Mouse (Mus musculus): ENCODE data around the gene Bcl2l12. TPM values are rescaled to one million over a fixed set of nuclear protein-coding genes. Genes with fewer than 3 reads are reported as not detected.

Gene Bcl2l12
- polyA plus RNA-seq, 1 experiment from 2014 or later = 43.2 TPM

- 88% methylated on average over 5 of the region's 5 CpGs for WGBS (ENCODE audit: insufficient replicate concordance)
- Histone ChIP-seq H3K36me3 (ENCODE audit: control insufficient read depth, insufficient read depth, low read length) (peaks cover 7% of the 10 kb centered on the region), H3K27me3 (ENCODE audit: control insufficient read depth, insufficient read depth, low read length) (no peaks in the 10 kb centered on the region), H3K27ac (ENCODE audit: low read depth, low read length) (no peak overlapping the region), H3K4me1 (ENCODE audit: control insufficient read depth, insufficient read depth, low read length) (no peaks in the 10 kb centered on the region), H3K4me3 (ENCODE audit: low read depth, low read length) (no peak overlapping the region), H3K4me2 (no peak overlapping the region), H3K9ac (ENCODE audit: low read depth, low read length) (no peak overlapping the region), H3K9me3 (replicated peaks; ENCODE audit: control insufficient read depth, low read length) (no peaks in the 10 kb centered on the region)
- no peak for ATAC-seq (replicated peaks; ENCODE audit: insufficient number of reproducible peaks, low FRiP score, low TSS enrichment)
Observed at GRCm38 (mm10) chr7:44962831-44963230, 35.7 kb downstream of the Bcl2l12 start.

DNA sequence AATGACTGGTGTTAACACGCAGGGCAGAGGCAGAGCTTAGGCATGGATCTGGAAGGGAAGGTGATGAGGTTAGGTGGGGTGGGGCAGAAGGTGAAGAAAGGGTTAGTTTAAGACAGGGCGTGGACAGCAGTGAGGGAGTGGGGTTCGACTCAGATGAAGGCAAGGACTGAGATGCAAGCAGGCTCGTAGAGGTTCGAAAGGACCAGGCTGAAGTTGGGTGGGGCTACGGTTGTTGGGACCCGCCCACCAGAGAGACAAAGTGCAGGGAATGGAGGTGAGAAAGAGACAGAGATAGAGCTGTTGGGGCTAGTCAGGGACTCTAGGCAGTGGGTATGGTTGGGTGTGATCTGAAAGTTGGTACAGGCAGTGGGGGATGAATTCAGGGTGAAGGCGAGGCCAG, 36.2 kb downstream of the Bcl2l12 start:
- Histone ChIP-seq H3K4me1 (ENCODE audit: control insufficient read depth, insufficient read depth, low read length) (no peaks in the 10 kb centered on the region), H3K4me3 (ENCODE audit: low read depth, low read length) (no peak overlapping the region), H3K36me3 (ENCODE audit: control insufficient read depth, insufficient read depth, low read length) (peaks cover 7% of the 10 kb centered on the region), H3K27me3 (ENCODE audit: control insufficient read depth, insufficient read depth, low read length) (no peaks in the 10 kb centered on the region), H3K9ac (ENCODE audit: low read depth, low read length) (no peak overlapping the region), H3K4me2 (no peak overlapping the region), H3K27ac (ENCODE audit: low read depth, low read length) (no peak overlapping the region), H3K9me3 (replicated peaks; ENCODE audit: control insufficient read depth, low read length) (no peaks in the 10 kb centered on the region)
- WGBS (ENCODE audit: insufficient replicate concordance) = 73% methylated on average over 8 of the region's 8 CpGs
- no peak for ATAC-seq (replicated peaks; ENCODE audit: insufficient number of reproducible peaks, low FRiP score, low TSS enrichment)

GRCm38 (mm10) chr7:44960512-44960910, 38.0 kb downstream of the Bcl2l12 start:
- no peak overlapping the region for H3K4me3 ChIP-seq (ENCODE audit: low read depth, low read length)
- H3K36me3 ChIP-seq (ENCODE audit: control insufficient read depth, insufficient read depth, low read length) = peaks cover 7% of the 10 kb centered on the region; the same call in 1 of the 2 replicates
- no peak for ATAC-seq (replicated peaks; ENCODE audit: insufficient number of reproducible peaks, low FRiP score, low TSS enrichment)
- no peaks in the 10 kb centered on the region for H3K27me3 ChIP-seq (ENCODE audit: control insufficient read depth, insufficient read depth, low read length)
- no peak overlapping the region for H3K9ac ChIP-seq (ENCODE audit: low read depth, low read length)
- H3K9me3 ChIP-seq (replicated peaks; ENCODE audit: control insufficient read depth, low read length) = no peaks in the 10 kb centered on the region
- no peak overlapping the region for H3K27ac ChIP-seq (ENCODE audit: low read depth, low read length)
- 84% methylated on average over 13 of the region's 13 CpGs for WGBS (ENCODE audit: insufficient replicate concordance)
- no peak overlapping the region for H3K4me2 ChIP-seq
- no peaks in the 10 kb centered on the region for H3K4me1 ChIP-seq (ENCODE audit: control insufficient read depth, insufficient read depth, low read length)

DNA sequence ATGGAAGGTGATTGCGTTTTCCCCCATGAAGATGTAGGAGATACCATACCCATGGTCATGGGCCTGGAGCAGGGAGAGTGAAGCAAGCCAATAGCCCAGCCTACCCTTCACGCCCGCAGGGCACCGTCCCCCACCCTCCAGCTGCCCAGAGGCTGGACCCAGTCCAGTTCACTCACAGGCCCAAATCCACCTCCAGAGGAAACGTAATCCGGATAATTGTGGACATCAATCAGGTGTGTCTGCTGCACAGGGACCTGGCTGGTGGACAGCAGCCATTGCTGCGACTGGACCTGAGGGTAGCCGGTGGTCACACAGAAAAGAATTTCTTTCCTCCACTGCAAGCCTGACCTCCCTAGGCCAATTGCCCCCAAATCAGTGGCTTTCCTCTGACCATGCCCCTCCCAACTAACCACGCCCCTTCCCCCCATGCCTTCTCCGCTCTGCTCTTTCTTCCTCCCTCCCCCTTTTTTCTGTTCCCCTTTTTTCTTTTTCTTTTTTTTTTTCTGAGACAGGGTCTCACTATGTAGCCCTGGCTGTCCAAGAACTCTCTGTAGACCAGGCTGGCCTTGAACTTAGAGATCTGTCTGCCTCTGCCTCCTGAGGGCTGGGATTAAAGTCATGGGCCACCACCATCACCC, 38.5 kb downstream of the Bcl2l12 start:
- H3K4me3 ChIP-seq (ENCODE audit: low read depth, low read length) = no peak overlapping the region

DNA sequence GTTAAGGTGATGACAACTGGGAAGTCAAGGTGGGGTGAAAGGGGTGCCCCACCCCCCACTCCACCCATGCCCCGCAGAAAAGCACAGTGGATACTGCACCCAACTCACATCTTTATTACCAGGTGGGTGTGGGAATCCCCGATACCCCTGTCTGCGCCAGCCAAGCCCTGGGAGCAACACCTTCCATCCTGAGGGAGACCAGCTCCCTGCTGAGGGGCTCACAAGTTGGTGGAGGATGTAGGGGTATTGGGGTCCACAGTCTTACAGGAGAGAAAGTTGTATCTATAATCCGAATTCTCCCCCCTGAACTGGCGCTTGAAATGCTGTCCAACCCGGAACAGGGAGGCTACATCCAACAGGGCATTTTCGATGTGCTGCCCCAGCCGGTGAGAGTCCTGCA, 39.2 kb downstream of the Bcl2l12 start:
- no peak overlapping the region for H3K9ac ChIP-seq (ENCODE audit: low read depth, low read length)
- 69% methylated on average over 7 of the region's 8 CpGs for WGBS (ENCODE audit: insufficient replicate concordance)
- no peak overlapping the region for H3K4me2 ChIP-seq
- H3K4me3 ChIP-seq (ENCODE audit: low read depth, low read length) = no peak overlapping the region
- no peak for ATAC-seq (replicated peaks; ENCODE audit: insufficient number of reproducible peaks, low FRiP score, low TSS enrichment)
- H3K4me1 ChIP-seq (ENCODE audit: control insufficient read depth, insufficient read depth, low read length) = no peaks in the 10 kb centered on the region
- peaks cover 7% of the 10 kb centered on the region; the same call in 1 of the 2 replicates for H3K36me3 ChIP-seq (ENCODE audit: control insufficient read depth, insufficient read depth, low read length)
- no peak overlapping the region for H3K27ac ChIP-seq (ENCODE audit: low read depth, low read length)
- no peaks in the 10 kb centered on the region for H3K27me3 ChIP-seq (ENCODE audit: control insufficient read depth, insufficient read depth, low read length)
- H3K9me3 ChIP-seq (replicated peaks; ENCODE audit: control insufficient read depth, low read length) = no peaks in the 10 kb centered on the region

More for the DNA sequence above, 38.5 kb downstream of the Bcl2l12 start:
- Histone ChIP-seq H3K27ac (ENCODE audit: low read depth, low read length) (no peak overlapping the region), H3K36me3 (ENCODE audit: control insufficient read depth, insufficient read depth, low read length) (peaks cover 7% of the 10 kb centered on the region; the same call in 1 of the 2 replicates), H3K9ac (ENCODE audit: low read depth, low read length) (no peak overlapping the region), H3K27me3 (ENCODE audit: control insufficient read depth, insufficient read depth, low read length) (no peaks in the 10 kb centered on the region), H3K4me2 (no peak overlapping the region), H3K9me3 (replicated peaks; ENCODE audit: control insufficient read depth, low read length) (no peaks in the 10 kb centered on the region), H3K4me1 (ENCODE audit: control insufficient read depth, insufficient read depth, low read length) (no peaks in the 10 kb centered on the region)
- ATAC-seq (replicated peaks; ENCODE audit: insufficient number of reproducible peaks, low FRiP score, low TSS enrichment) = no peak
- 87% methylated on average over 10 of the region's 10 CpGs for WGBS (ENCODE audit: insufficient replicate concordance)

DNA sequence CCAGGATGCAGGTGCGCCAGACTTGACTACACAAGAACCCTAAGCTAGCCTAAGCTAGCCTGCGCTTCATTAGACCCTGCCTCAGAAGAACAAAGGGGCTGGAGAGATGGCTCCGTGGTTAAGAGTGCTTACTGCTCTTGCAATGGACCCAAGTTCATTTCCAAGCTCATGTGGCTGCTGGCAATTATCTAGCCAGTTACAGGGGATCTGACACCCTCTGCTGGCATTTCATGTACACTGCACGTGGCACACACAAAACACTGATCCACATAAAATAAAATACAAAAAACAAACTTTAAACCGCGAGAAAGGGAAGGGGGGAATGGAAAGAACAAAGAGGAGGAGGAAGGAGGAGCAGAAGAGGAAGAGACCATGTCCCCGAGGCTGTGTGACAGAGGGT, 40.3 kb downstream of the Bcl2l12 start:
- Histone ChIP-seq H3K36me3 (ENCODE audit: control insufficient read depth, insufficient read depth, low read length) (peaks cover 7% of the 10 kb centered on the region; the same call in 1 of the 2 replicates), H3K9ac (ENCODE audit: low read depth, low read length) (no peak overlapping the region), H3K4me3 (ENCODE audit: low read depth, low read length) (no peak overlapping the region), H3K4me2 (no peak overlapping the region), H3K27me3 (ENCODE audit: control insufficient read depth, insufficient read depth, low read length) (no peaks in the 10 kb centered on the region), H3K4me1 (ENCODE audit: control insufficient read depth, insufficient read depth, low read length) (no peaks in the 10 kb centered on the region), H3K27ac (ENCODE audit: low read depth, low read length) (no peak overlapping the region), H3K9me3 (replicated peaks; ENCODE audit: control insufficient read depth, low read length) (no peaks in the 10 kb centered on the region)
- ATAC-seq (replicated peaks; ENCODE audit: insufficient number of reproducible peaks, low FRiP score, low TSS enrichment) = no peak
- 47% methylated on average over 7 of the region's 7 CpGs for WGBS (ENCODE audit: insufficient replicate concordance)

DNA sequence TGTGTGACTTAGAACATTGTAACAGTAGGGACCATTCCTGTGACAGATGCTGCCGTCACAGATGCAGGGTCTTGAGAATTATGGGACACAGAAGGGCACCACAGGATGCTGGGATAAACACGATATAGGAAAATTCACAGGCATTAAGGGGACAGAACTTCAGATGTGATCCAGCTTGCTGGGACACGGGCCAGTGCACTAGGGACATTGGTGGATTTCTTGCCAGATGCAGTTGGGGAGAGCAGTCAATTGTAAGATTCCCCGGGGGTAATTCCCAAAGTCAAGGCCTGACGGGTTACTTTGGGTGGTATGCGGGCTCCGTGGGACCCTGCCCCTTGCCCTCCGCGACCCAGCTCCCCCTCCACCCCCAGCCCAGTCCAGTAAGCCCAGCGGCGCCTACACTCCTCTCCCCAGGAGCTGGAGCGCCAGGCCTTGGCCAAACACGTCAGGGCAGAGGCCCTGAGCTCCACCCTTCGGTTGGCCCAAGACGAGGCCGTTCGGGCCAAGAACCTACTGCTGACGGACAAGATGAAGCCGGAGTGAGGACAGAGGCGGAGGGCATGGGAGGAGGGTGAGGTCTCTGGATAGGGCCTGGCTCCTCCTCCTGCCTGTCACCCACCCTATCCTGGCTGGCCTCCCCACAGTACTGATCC, 41.2 kb downstream of the Bcl2l12 start:
- 0 out of 2 replicates have a peak, but pooled peaks cover under 1% of the 10 kb centered on the region for H3K4me1 ChIP-seq (ENCODE audit: control insufficient read depth, insufficient read depth, low read length)
- no peak overlapping the region for H3K9ac ChIP-seq (ENCODE audit: low read depth, low read length)
- peaks cover 7% of the 10 kb centered on the region; the same call in 1 of the 2 replicates for H3K36me3 ChIP-seq (ENCODE audit: control insufficient read depth, insufficient read depth, low read length)
- H3K4me2 ChIP-seq = no peak overlapping the region
- no peak overlapping the region for H3K27ac ChIP-seq (ENCODE audit: low read depth, low read length)
- no peaks in the 10 kb centered on the region for H3K9me3 ChIP-seq (replicated peaks; ENCODE audit: control insufficient read depth, low read length)
- no peak overlapping the region for H3K4me3 ChIP-seq (ENCODE audit: low read depth, low read length)
- WGBS (ENCODE audit: insufficient replicate concordance) = 67% methylated on average over 20 of the region's 20 CpGs
- no peak for ATAC-seq (replicated peaks; ENCODE audit: insufficient number of reproducible peaks, low FRiP score, low TSS enrichment)
- H3K27me3 ChIP-seq (ENCODE audit: control insufficient read depth, insufficient read depth, low read length) = no peaks in the 10 kb centered on the region

DNA sequence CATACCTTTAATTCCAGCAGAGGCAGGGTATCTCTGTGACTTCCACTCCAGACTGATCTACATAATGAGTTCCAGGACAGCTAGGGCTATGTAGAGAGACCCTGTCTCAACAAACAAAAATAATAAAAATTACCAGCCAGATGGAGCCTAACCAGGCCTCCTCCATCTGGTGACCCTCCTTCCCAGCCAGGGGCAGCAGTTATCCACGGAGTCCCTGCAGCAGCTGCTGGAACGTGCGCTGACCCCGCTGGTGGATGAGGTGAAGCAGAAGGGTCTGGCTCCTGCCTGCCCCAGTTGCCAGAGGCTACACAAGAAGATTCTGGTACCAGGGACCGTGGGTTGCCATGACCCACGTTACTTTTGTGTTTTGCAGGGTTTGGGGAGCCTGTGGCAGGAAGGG, 42.2 kb downstream of the Bcl2l12 start:
- H3K27ac ChIP-seq (ENCODE audit: low read depth, low read length) = no peak overlapping the region
- peaks cover 1% of the 10 kb centered on the region; the same call in 1 of the 2 replicates for H3K36me3 ChIP-seq (ENCODE audit: control insufficient read depth, insufficient read depth, low read length)
- no peak for ATAC-seq (replicated peaks; ENCODE audit: insufficient number of reproducible peaks, low FRiP score, low TSS enrichment)
- H3K9me3 ChIP-seq (replicated peaks; ENCODE audit: control insufficient read depth, low read length) = no peaks in the 10 kb centered on the region
- WGBS (ENCODE audit: insufficient replicate concordance) = 53% methylated on average over 6 of the region's 6 CpGs
- peaks cover 6% of the 10 kb centered on the region for H3K27me3 ChIP-seq (ENCODE audit: control insufficient read depth, insufficient read depth, low read length)
- H3K9ac ChIP-seq (ENCODE audit: low read depth, low read length) = no peak overlapping the region
- H3K4me1 ChIP-seq (ENCODE audit: control insufficient read depth, insufficient read depth, low read length) = peaks cover 8% of the 10 kb centered on the region
- no peak overlapping the region for H3K4me2 ChIP-seq
- no peak overlapping the region for H3K4me3 ChIP-seq (ENCODE audit: low read depth, low read length)

DNA sequence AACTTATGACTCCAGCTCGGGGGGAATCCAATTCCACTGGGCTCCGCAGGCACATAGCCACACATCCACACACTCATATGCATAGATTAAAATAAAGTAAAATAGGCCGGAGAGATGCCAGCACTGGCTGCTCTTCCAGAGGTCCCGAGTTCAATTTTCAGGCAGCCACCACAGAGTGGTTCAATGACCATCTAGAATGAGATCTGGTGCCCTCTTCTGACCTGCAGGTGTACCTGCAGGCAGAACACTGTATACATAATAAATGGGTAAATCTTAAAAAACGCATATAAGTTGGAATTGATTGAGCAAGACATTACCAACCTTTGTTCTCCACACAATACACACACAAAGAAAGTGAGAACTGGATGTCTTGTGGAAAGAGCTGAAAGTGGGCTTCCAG, 42.9 kb downstream of the Bcl2l12 start:
- no peaks in the 10 kb centered on the region for H3K36me3 ChIP-seq (ENCODE audit: control insufficient read depth, insufficient read depth, low read length)
- peaks cover 13% of the 10 kb centered on the region for H3K27me3 ChIP-seq (ENCODE audit: control insufficient read depth, insufficient read depth, low read length)
- no peak for ATAC-seq (replicated peaks; ENCODE audit: insufficient number of reproducible peaks, low FRiP score, low TSS enrichment)
- no peak overlapping the region for H3K27ac ChIP-seq (ENCODE audit: low read depth, low read length)
- WGBS (ENCODE audit: insufficient replicate concordance) = 49% methylated on average over 5 of the region's 5 CpGs
- no peak overlapping the region for H3K4me2 ChIP-seq
- H3K9ac ChIP-seq (ENCODE audit: low read depth, low read length) = no peak overlapping the region
- H3K4me1 ChIP-seq (ENCODE audit: control insufficient read depth, insufficient read depth, low read length) = peaks cover 8% of the 10 kb centered on the region
- no peak overlapping the region for H3K4me3 ChIP-seq (ENCODE audit: low read depth, low read length)
- H3K9me3 ChIP-seq (replicated peaks; ENCODE audit: control insufficient read depth, low read length) = no peaks in the 10 kb centered on the region
